Mouse (Mus musculus) heart, embryonic 12.5 days (tissue): ENCODE measurements around the gene Tmem221. TPM values are rescaled to one million over a fixed set of nuclear protein-coding genes. Genes with fewer than 3 reads are reported as not detected.
"Not testable (repeated sequence)": the region's sequence is repeated elsewhere in the genome, so short reads cannot be mapped to it uniquely, and the experiment has no call there.

Experiments
- ATAC-seq: fragments of 200-750 bp; cut with Nextera tagmentation; 2 replicates; pipeline ENCODE4 v1.8.0; 2017; ENCODE audit warnings: moderate TSS enrichment, moderate library complexity; ENCODE audit not compliant: insufficient number of reproducible peaks, low FRiP score
- H3K27ac ChIP-seq: fragments of 300-500 bp; sonication (generic); 2 replicates; pipeline ENCODE4 v1.5.1; 2016; ENCODE audit warnings: mild to moderate bottlenecking, moderate library complexity; ENCODE audit not compliant: poor library complexity, severe bottlenecking
- H3K27me3 ChIP-seq: fragments of 300-500 bp; sonication (generic); replicated peaks from 2 replicates; pipeline ENCODE4 v1.6.1; 2016; ENCODE audit warnings: mild to moderate bottlenecking, moderate library complexity
- H3K36me3 ChIP-seq: fragments of 300-500 bp; sonication (generic); 2 replicates; pipeline ENCODE4 v1.6.1; 2016; ENCODE audit warnings: mild to moderate bottlenecking, moderate library complexity
- H3K4me1 ChIP-seq: fragments of 300-500 bp; sonication (generic); replicated peaks from 2 replicates; pipeline ENCODE4 v1.6.1; 2016; ENCODE audit warnings: mild to moderate bottlenecking
- H3K4me2 ChIP-seq: fragments of 300-500 bp; sonication (generic); 2 replicates; pipeline ENCODE4 v1.6.1; 2016; ENCODE audit warnings: mild to moderate bottlenecking, moderate library complexity
- H3K4me3 ChIP-seq: fragments of 300-500 bp; sonication (generic); 2 replicates; pipeline ENCODE4 v1.5.1; 2016; ENCODE audit warnings: mild to moderate bottlenecking
- H3K9ac ChIP-seq: fragments of 300-500 bp; sonication (generic); 2 replicates; pipeline ENCODE4 v1.6.1; 2016; ENCODE audit warnings: mild to moderate bottlenecking, moderate library complexity
- H3K9me3 ChIP-seq: fragments of 300-500 bp; sonication (generic); replicated peaks from 2 replicates; pipeline ENCODE4 v1.6.1; 2016; ENCODE audit warnings: mild to moderate bottlenecking, moderate library complexity
- WGBS: fragments of 180-500 bp; shearing (Covaris S2); methylation state at CpG from one replicate; pipeline ENCODE4 v1.1.7; 2016; 5-methylcytosine and 5-hydroxymethylcytosine counted together
- polyA plus RNA-seq: library from polyadenylated mRNA; unstranded; fragments of >200 nt; fragmentation: Nextera tagmentation; extraction: Ambion mirVana; gene quantifications from 2 replicates; pipeline ENCODE4 v1.2.1, GENCODE M21; 2016

Gene Tmem221
- polyA plus RNA-seq, 1 experiment from 2014 or later = 0.28 TPM

DNA sequence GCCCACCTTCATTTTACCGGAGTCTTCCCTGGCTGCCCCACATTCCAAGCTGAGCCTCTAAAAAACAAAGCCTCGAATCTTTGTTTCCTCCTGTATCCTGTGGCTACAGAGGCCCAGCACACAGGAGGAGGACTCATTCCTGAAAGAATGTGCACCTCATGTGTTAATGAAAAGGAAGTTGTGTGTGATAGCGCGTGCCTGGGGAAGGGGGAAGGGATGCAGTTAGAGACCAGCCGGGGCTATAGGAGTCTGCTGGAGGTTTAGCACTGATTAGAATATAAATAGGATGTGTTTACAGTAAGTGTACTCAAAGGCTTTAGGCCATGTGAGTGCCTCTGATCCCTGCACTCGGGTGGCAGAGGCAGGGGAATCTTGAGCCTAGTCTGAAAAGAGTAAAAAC is 32.4 kb downstream of the Tmem221 start:
- 9% methylated on average over 6 of the region's 6 CpGs for WGBS
- Histone ChIP-seq H3K27ac (peak overlapping the region; percentile 86), H3K4me3 (no peak overlapping the region), H3K4me1 (peaks cover 45% of the 10 kb centered on the region), H3K27me3 (peaks cover 18% of the 10 kb centered on the region), H3K36me3 (no peaks in the 10 kb centered on the region), H3K4me2 (no peak overlapping the region), H3K9me3 (no peaks in the 10 kb centered on the region), H3K9ac (no peak overlapping the region)
- ATAC-seq = peak; percentile 62

DNA sequence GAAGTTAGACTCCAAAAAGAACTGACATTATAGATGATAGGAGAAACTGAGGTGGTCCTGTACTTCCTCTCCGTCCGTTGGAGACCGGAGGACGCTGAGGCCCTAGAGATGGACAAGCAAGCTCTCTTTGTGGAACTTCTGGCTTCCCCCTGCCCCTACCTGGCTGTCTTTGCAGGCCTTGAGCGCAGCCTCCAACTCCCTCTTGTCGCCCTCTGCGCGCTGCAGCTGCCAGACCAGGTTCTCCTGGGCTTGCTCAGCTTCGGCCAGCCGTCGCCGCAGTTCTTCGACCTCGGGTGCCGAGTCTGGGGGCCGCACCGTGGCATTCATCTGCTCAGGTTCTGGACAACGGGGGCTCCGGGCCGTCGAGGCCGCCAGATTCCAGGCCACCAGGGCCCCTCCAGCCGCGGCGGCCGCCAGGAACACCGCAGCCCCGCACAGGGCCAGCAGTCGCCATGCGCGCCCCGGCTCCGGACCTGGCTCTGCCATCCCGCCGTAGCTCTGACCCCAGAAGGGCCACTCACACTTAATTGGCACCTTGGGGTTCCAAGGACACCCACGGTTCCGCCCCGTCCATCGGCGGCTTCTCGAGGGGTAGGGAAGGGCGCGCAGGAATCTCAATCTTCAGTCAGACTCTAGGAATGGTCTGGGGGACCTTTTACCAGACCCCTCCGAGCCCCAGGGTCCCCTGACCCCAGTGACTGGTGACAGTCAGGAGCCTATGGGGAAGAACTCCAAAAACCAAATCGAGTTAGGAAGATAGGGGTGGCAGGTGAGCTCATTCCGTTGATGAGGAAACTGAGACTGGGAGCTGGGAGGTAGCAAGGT is 33.2 kb downstream of the Tmem221 start, which contains the start of gene Ccdc194:
Gene Ccdc194, minus strand, starts transcription at position 486 of the 825 bp plus-strand sequence.
- Histone ChIP-seq H3K4me1 (peaks cover 46% of the 10 kb centered on the region), H3K27ac (peak within 1 kb of the TSS; percentile 86)
- 10% methylated on average over 46 of the region's 46 CpGs for WGBS

DNA sequence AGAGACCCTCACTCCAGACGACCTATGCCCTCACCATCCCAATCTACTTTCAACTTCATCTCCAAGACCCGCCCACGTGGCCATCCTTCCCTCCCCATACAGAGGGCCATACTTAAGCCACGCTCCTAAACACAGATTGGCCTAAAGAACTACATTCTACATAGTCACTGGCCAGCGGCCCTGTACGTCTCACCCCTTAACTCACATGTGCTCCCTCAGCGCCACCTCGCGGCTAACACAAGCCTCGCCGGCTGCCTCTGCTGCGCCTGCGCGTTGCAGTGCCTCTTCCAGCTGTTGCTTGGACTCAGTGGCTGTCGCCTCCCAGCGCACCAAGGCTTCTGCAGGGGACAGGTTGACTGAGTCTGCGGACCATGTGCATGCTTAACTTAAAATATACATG is 37.0 kb downstream of the Tmem221 start:
- H3K27ac ChIP-seq = no peak overlapping the region
- H3K4me1 ChIP-seq = peaks cover 24% of the 10 kb centered on the region
- 0 out of 2 replicates have a peak overlapping the region, but pooled peaks have one; percentile 2 for H3K4me3 ChIP-seq
- ATAC-seq = peak; percentile 79
- H3K36me3 ChIP-seq = no peaks in the 10 kb centered on the region
- H3K4me2 ChIP-seq = peak overlapping the region; percentile 27; the same call in 1 of the 2 replicates
- H3K9ac ChIP-seq = no peak overlapping the region
- H3K27me3 ChIP-seq = peaks cover 18% of the 10 kb centered on the region
- 2% methylated on average over 17 of the region's 17 CpGs for whole genome bisulfite sequencing
- H3K9me3 ChIP-seq = no peaks in the 10 kb centered on the region

More for the DNA sequence above, 33.2 kb downstream of the Tmem221 start, which contains the start of gene Ccdc194:
- H3K4me2 ChIP-seq = peak within 1 kb of the TSS; percentile 62
- peak within 1 kb of the TSS; percentile 61 for H3K9ac ChIP-seq
- peaks cover 18% of the 10 kb centered on the region for H3K27me3 ChIP-seq
- no peaks in the 10 kb centered on the region for H3K9me3 ChIP-seq
- H3K4me3 ChIP-seq = peak within 1 kb of the TSS; percentile 29
- no peaks in the 10 kb centered on the region for H3K36me3 ChIP-seq
- no peak for ATAC-seq

DNA sequence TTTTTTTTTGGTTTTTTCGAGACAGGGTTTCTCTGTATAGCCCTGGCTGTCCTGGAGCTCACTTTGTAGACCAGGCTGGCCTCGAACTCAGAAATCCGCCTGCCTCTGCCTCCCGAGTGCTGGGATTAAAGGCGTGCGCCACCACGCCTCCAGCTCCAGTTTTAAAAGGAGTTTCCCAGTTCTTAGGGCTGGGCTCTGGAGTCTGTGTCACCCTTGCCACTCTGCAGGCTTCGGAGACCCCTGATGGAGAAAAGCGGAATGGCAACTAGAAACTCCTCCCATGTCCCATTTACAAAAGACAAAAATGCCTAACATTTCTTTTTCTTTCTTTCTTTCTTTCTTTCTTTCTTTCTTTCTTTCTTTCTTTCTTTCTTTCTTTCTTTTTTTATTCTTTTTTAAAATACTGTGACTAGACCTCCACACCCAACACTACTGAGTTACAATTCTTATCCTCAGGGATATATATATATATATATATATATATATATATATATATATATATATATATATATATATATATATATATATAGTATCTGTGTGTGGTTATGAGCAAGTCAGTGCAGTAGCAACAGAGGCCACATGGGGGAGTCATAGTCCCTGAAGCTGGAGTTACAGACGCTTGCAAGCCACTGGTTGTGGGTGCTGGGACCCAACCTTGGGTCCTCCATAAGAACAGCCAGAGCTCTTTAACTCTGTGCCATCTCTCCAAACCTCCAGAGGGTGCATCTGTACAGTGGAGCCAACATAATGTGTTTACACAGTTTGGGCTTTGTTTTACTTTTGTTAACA is 39.4 kb downstream of the Tmem221 start:
- H3K9ac ChIP-seq, H3K27ac ChIP-seq, H3K4me1 ChIP-seq, H3K9me3 ChIP-seq, H3K27me3 ChIP-seq, H3K4me3 ChIP-seq, H3K36me3 ChIP-seq, H3K4me2 ChIP-seq, ATAC-seq: not testable (repeated sequence)
- 40% methylated on average over 10 of the region's 10 CpGs for WGBS

DNA sequence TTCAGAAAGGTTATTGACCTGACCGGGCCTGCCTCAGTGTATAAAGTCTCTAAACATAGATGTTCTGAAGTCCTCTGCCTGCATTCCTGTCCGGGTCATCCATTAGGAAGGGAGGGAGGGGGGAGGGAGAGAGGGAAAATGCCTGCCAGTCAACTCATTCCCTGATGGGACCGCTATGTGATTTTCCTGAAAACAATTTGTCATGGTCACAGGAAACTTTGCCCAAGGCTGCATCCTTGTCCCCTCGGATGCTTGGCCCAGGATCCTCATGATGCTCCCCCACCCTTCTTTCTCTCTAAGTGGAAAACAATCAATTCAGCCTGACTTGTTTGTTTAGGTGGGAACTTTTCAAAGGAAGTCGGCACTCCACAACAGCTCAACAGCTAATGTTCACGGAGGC is 41.9 kb downstream of the Tmem221 start:
- H3K4me2 ChIP-seq = no peak overlapping the region
- peaks cover 7% of the 10 kb centered on the region for H3K4me1 ChIP-seq
- H3K9ac ChIP-seq = no peak overlapping the region
- no peak for ATAC-seq
- H3K27me3 ChIP-seq = peaks cover 6% of the 10 kb centered on the region
- 18% methylated on average over 6 of the region's 6 CpGs for WGBS
- no peak overlapping the region for H3K27ac ChIP-seq
- no peaks in the 10 kb centered on the region for H3K9me3 ChIP-seq
- H3K36me3 ChIP-seq = no peaks in the 10 kb centered on the region
- no peak overlapping the region for H3K4me3 ChIP-seq

DNA sequence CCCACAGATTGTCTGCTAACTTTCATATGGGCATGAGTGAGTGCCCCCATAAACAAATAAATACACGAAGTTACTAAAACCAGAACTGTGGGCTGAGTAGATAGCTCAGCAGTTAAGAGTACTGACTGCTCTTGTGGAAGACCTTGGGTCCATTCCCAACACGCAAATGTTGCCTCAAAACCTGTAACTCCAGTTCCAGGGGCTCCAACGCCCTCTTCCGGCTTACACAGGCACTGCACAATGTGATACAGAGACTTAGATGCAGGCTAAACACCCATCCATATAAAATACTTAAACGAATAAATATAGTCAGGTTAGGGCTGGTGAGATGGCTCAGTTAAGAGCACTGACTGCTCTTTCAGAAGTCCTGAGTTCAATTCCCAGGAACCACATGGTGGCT is 43.6 kb downstream of the Tmem221 start:
- no peaks in the 10 kb centered on the region for H3K9me3 ChIP-seq
- H3K36me3 ChIP-seq = no peaks in the 10 kb centered on the region
- peaks cover 24% of the 10 kb centered on the region for H3K27me3 ChIP-seq
- no peak for ATAC-seq
- H3K4me2 ChIP-seq = no peak overlapping the region
- H3K4me3 ChIP-seq = no peak overlapping the region
- peaks cover 5% of the 10 kb centered on the region for H3K4me1 ChIP-seq
- H3K9ac ChIP-seq = no peak overlapping the region
- H3K27ac ChIP-seq = no peak overlapping the region
- WGBS = 64% methylated on average over 5 of the region's 5 CpGs

DNA sequence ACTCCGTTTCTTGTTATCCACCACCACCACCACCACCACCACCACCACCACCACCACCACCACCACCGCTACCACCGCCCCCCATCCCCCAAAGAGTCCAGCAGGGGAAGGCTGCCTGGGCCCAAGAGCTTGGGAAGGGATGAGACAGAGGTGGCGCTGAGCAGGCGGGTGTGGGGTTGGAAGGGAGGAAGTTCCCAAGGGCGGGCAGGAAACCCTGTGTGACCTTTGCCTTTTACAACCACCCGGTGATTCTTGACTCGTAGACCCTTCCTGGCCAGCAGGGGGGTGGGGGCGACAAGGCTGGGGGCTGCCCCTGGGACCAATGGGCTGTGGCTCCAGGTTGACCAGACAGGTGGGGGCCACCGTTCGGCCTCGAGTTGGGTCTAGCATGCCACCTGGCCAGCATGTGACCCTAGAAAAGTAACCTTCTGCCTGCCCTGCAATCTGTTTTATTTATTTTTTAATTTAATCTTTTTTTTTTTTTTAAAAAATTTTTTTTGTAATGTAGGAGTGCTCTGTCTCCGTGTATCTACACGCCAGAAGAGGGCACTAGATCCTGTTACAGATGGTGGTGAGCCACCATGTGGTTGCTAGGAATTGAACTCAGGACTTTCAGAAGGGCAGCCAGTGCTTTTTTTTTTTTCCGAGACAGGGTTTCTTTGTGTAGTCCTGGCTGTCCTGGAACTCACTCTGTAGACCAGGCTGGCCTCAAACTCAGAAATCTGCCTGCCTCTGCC is 45.5 kb downstream of the Tmem221 start:
- Histone ChIP-seq H3K9me3 (no peaks in the 10 kb centered on the region), H3K4me3 (no peak overlapping the region), H3K9ac (no peak overlapping the region; the same call in 1 of the 2 replicates), H3K4me2 (no peak overlapping the region), H3K4me1 (peaks cover 8% of the 10 kb centered on the region), H3K27ac (peak overlapping the region; percentile 45), H3K27me3 (peaks cover 40% of the 10 kb centered on the region), H3K36me3 (no peaks in the 10 kb centered on the region)
- ATAC-seq = peak; percentile 8; the same call in 1 of the 2 replicates
- WGBS = 58% methylated on average over 15 of the region's 15 CpGs

DNA sequence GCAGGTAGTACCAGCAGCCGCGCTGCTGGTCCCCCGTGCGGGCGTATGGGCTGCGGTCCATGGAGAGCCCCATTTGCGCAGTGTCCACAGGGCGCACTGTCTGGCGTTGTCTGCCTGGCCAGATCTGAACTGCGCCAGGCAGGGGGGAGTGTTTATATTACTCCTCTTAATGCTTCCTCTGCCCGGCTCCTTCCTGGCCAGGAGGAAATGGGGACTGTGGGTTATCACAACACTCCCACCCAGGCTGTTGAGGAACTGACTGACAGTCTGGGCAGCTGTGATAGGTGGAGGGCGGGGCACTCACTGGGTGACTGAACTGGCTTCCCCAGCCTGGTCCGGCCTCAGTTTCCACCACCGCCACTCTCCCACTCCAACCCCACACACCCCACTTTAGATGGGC is 47.0 kb downstream of the Tmem221 start, which contains the start of gene Plvap:
Gene Plvap, minus strand, starts transcription at position 109 of the 400 bp plus-strand sequence.
- H3K36me3 ChIP-seq = no peaks in the 10 kb centered on the region
- no peaks in the 10 kb centered on the region for H3K9me3 ChIP-seq
- peak; percentile 76 for ATAC-seq
- peak within 1 kb of the TSS; percentile 62 for H3K4me2 ChIP-seq
- H3K27me3 ChIP-seq = peaks cover 54% of the 10 kb centered on the region
- peak within 1 kb of the TSS; percentile 54 for H3K9ac ChIP-seq
- H3K4me1 ChIP-seq = peaks cover 18% of the 10 kb centered on the region
- WGBS = 16% methylated on average over 14 of the region's 14 CpGs
- H3K4me3 ChIP-seq = peak within 1 kb of the TSS; percentile 47
- H3K27ac ChIP-seq = peak within 1 kb of the TSS; percentile 53

DNA sequence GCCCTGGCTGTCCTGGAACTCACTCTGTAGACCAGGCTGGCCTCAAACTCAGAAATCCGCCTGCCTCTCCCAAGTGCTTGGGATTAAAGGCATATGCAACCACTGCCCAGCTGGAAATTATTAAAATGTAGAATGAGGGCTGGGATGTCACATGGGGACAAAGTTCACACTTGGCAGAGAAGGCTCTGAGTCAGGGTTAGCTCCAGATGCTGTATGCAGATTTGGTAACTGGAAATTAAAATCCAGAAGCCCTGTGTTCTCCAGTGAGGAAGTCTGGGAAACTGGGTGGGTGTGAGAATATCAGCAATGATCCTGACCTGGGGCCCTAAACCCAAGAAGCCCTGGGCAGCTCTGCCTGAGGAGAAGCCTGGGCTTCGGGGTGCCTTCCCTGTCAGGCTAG is 49.4 kb downstream of the Tmem221 start:
- peak overlapping the region; percentile 47 for H3K4me3 ChIP-seq
- H3K4me2 ChIP-seq = peak overlapping the region; percentile 62
- no peak for ATAC-seq
- H3K27ac ChIP-seq = no peak overlapping the region; the same call in 1 of the 2 replicates
- peak overlapping the region; percentile 60 for H3K9ac ChIP-seq
- 68% methylated on average over 2 of the region's 2 CpGs for WGBS
- H3K36me3 ChIP-seq = no peaks in the 10 kb centered on the region
- H3K27me3 ChIP-seq = peaks cover 70% of the 10 kb centered on the region
- peaks cover 18% of the 10 kb centered on the region for H3K4me1 ChIP-seq
- H3K9me3 ChIP-seq = no peaks in the 10 kb centered on the region

DNA sequence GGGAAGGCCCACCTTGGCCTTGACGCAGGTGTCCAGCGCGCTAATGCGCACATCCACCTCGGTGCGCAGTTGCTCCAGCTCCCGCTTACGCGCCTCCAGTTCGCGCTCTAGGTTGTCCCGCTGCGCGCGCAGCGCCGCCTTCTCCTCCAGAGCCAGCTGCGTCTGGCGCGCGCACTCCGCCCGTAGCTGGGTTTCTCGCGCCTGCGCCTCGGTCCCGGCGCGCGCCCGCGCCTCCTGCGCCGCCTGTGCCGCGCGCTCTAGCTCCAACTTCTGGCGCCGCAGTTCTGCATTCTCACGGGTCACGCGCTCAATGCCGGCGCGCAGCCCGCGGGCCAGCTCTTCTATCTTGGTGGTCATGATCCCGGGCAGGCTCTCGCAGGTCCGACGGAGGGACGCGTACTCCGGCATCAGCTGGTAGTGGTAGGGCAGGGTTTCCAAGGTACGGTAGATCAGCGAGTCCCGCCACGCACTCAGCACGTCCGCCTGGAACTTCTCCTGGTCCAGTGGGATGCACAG is 51.0 kb downstream of the Tmem221 start:
- H3K9ac ChIP-seq = peak overlapping the region; percentile 65
- WGBS = under 1% methylated on average over 61 of the region's 61 CpGs

More for the DNA sequence above, 51.0 kb downstream of the Tmem221 start:
- Histone ChIP-seq H3K9me3 (no peaks in the 10 kb centered on the region), H3K27ac (no peak overlapping the region), H3K36me3 (no peaks in the 10 kb centered on the region), H3K4me2 (peak overlapping the region; percentile 83), H3K27me3 (peaks cover 69% of the 10 kb centered on the region), H3K4me1 (peaks cover 18% of the 10 kb centered on the region), H3K4me3 (peak overlapping the region; percentile 49)
- peak; percentile 34 for ATAC-seq
